Mouse (Mus musculus) intestine, embryonic 16.5 days (tissue): Measurements from ENCODE around the gene Phf1. TPM values are rescaled to one million over a fixed set of nuclear protein-coding genes. Genes with fewer than 3 reads are reported as not detected.
A peak's percentile ranks its signal among the peaks of the same experiment; 100 is the strongest.

ENCODE experiments used
- ATAC-seq: fragments of 200-750 bp; cut with Nextera tagmentation; 2 replicates; pipeline ENCODE4 v1.8.0; 2017; ENCODE audit warnings: moderate TSS enrichment, moderate library complexity
- H3K27ac ChIP-seq: fragments of 300-500 bp; sonication (generic); 2 replicates; pipeline ENCODE4 v1.5.1; 2014; ENCODE audit warnings: mild to moderate bottlenecking, low read length
- H3K27me3 ChIP-seq: fragments of 300-500 bp; sonication (generic); replicated peaks from 2 replicates; pipeline ENCODE4 v1.6.1; 2014; ENCODE audit warnings: low read length, control low read depth, mixed read lengths; ENCODE audit not compliant: control insufficient read depth, insufficient read depth
- H3K36me3 ChIP-seq: fragments of 300-500 bp; sonication (generic); 2 replicates; pipeline ENCODE4 v1.6.1; 2014; ENCODE audit warnings: low read length, control low read depth; ENCODE audit not compliant: control insufficient read depth, insufficient read depth
- H3K4me1 ChIP-seq: fragments of 300-500 bp; sonication (generic); 2 replicates; pipeline ENCODE4 v1.6.1; 2014; ENCODE audit warnings: low read length, control low read depth, mixed read lengths; ENCODE audit not compliant: control insufficient read depth, insufficient read depth
- H3K4me2 ChIP-seq: fragments of 300-500 bp; sonication (generic); 2 replicates; pipeline ENCODE4 v1.6.1; 2014; ENCODE audit warnings: low read depth, low read length, control low read depth
- H3K4me3 ChIP-seq: fragments of 300-500 bp; sonication (generic); 2 replicates; pipeline ENCODE4 v1.5.1; 2014; ENCODE audit warnings: mild to moderate bottlenecking, low read length
- H3K9ac ChIP-seq: fragments of 300-500 bp; sonication (generic); 2 replicates; pipeline ENCODE4 v1.6.1; 2014; ENCODE audit warnings: low read depth, low read length
- H3K9me3 ChIP-seq: fragments of 300-500 bp; sonication (generic); 2 replicates; pipeline ENCODE4 v1.6.1; 2016; ENCODE audit warnings: low read length, control low read depth; ENCODE audit not compliant: control insufficient read depth
- WGBS: fragments of 180-500 bp; shearing (Covaris S2); extraction: QIAGEN DNeasy Blood & Tissue Kit; methylation state at CpG from one replicate; pipeline ENCODE4 v1.1.7; 2014; 5-methylcytosine and 5-hydroxymethylcytosine counted together
- polyA plus RNA-seq: library from polyadenylated mRNA; unstranded; fragments of >200 nt; fragmentation: Nextera tagmentation; extraction: Ambion mirVana; gene quantifications from 2 replicates; pipeline ENCODE4 v1.2.1, GENCODE M21; 2015

The Phf1 gene
- 6.8 and 8.0 TPM in 2 replicates for polyA plus RNA-seq

DNA sequence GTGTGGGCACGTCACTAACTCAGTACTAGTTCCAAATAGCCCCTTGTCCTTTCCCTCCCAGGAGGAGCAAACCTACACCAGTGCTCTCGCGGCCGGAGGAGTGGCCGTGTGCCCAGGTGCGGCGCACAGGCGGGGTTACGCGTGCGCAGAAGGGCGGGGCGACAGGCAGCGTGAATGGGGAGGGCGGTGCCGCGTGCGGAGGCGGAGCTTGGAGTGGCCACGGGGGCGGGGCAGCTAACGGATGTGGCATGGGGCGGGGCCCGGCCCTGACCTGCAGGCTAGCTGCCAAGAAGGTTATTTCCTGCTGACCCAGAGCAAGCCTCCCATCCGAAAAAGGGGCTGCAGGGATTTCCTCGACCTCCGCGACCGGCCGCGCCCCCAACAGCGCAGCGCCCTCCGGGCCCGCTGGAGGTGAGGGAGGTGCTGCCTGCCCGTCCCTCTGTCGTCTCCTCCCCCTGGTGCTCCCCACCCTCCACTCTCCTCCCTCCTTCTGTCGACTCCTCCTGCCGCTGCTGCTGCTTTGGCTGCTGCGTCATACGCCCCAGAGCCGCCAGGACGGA, at the start of gene Phf1:
TSS of gene Phf1 (plus strand) at position 214 of the 560 bp plus-strand sequence.
- Histone ChIP-seq H3K9ac (peak within 1 kb of the TSS; percentile 77), H3K9me3 (no peaks in the 10 kb centered on the region), H3K27me3 (no peaks in the 10 kb centered on the region), H3K4me2 (peak within 1 kb of the TSS; percentile 87), H3K27ac (peak within 1 kb of the TSS; percentile 80), H3K4me3 (peak within 1 kb of the TSS; percentile 76), H3K4me1 (peaks cover 19% of the 10 kb centered on the region), H3K36me3 (peaks cover 15% of the 10 kb centered on the region; the same call in 1 of the 2 replicates)
- peak; percentile 92 for ATAC-seq
- WGBS: under 1% methylated on average over 43 of the region's 43 CpGs

- Histone ChIP-seq H3K27ac (no peak overlapping the region), H3K4me2 (no peak overlapping the region), H3K36me3 (no peaks in the 10 kb centered on the region), H3K9ac (no peak overlapping the region), H3K4me3 (no peak overlapping the region), H3K27me3 (no peaks in the 10 kb centered on the region), H3K4me1 (peaks cover 14% of the 10 kb centered on the region), H3K9me3 (no peaks in the 10 kb centered on the region)
- WGBS: 75% methylated on average over 6 of the region's 6 CpGs
- no peak for ATAC-seq
Measured at GRCm38 (mm10) chr17:26883585-26883984, 49.3 kb upstream of the Phf1 start.

- H3K9ac ChIP-seq: peak overlapping the region; percentile 60
Measured at GRCm38 (mm10) chr17:26884995-26885926, 47.6 kb upstream of the Phf1 start.

DNA sequence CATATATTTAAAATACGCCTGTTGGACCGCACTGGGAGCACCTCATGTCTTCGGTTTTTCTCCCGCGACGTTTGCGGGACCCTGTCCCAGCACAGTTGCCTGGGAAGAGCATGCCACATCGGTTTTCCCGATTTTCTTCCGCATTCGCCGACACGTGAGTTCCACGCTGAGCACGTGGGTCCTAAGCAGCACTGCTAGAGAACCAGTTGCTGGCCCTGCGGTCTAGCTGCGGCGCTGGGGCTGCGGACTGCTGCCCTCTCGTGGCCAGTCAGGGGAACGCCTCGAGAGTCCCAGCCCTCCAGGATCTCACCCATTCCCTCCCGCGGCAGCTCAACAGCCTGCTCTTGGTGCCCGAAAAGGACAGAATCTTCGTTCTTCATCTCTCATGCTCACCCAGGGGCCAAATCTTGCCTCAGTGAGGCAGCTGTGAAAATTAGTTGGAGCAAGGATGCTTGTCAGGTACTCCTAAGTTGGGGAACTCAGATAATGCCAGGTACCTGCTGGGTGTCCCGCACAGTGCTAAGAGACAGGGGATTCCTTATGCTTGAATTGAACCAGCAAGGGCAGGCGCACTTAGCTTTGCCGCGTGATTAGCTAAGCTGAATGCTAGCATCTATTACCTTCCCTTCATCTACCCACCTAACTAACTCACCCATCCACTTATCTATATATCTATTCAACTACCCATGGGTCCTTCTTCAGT, 46.7 kb upstream of the Phf1 start:
- peak; percentile 87 for ATAC-seq
- Histone ChIP-seq H3K4me3 (peak overlapping the region; percentile 55), H3K4me1 (peaks cover 14% of the 10 kb centered on the region), H3K27ac (no peak overlapping the region), H3K36me3 (no peaks in the 10 kb centered on the region), H3K9ac (peak overlapping the region; percentile 60; the same call in 1 of the 2 replicates), H3K9me3 (no peaks in the 10 kb centered on the region), H3K27me3 (no peaks in the 10 kb centered on the region), H3K4me2 (peak overlapping the region; percentile 64)
- 7% methylated on average over 30 of the region's 30 CpGs for WGBS

More at GRCm38 (mm10) chr17:26884995-26885926, 47.6 kb upstream of the Phf1 start:
- Histone ChIP-seq H3K27me3 (no peaks in the 10 kb centered on the region), H3K4me1 (peaks cover 14% of the 10 kb centered on the region), H3K36me3 (no peaks in the 10 kb centered on the region), H3K4me2 (peak overlapping the region; percentile 64), H3K9me3 (no peaks in the 10 kb centered on the region), H3K27ac (peak overlapping the region; percentile 48; the same call in 1 of the 2 replicates), H3K4me3 (peak overlapping the region; percentile 55)
- WGBS: 19% methylated on average over 25 of the region's 25 CpGs
- ATAC-seq: peak; percentile 75

DNA sequence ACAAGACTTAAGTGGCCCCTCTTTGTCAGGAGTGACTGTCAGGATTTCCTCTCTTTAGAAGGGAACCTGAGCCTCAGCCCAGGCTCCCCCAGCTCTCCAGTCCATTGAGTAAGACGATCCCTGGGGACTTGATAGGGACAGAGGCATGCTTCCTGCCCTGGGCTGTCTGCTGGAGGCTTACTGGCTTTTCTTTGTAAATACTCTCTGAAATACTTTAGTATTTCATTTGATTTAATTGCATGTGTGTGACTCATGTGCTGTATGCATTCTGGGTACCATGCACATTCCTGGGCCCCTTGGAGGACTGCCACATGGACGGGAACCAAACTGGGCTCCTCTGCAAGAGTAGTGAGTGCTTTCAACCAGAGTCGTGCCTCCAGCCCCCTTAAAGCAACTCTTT, 44.9 kb upstream of the Phf1 start:
- Histone ChIP-seq H3K4me1 (peaks cover 14% of the 10 kb centered on the region), H3K4me3 (no peak overlapping the region), H3K27ac (no peak overlapping the region), H3K4me2 (no peak overlapping the region), H3K27me3 (no peaks in the 10 kb centered on the region), H3K9me3 (no peaks in the 10 kb centered on the region), H3K9ac (no peak overlapping the region), H3K36me3 (no peaks in the 10 kb centered on the region)
- WGBS: 27% methylated on average over 3 of the region's 3 CpGs
- no peak for ATAC-seq

GRCm38 (mm10) chr17:26892635-26893375, 40.0 kb upstream of the Phf1 start:
- Histone ChIP-seq H3K27me3 (no peaks in the 10 kb centered on the region), H3K4me3 (no peak overlapping the region; the same call in 1 of the 2 replicates), H3K4me2 (peak overlapping the region; percentile 33), H3K27ac (no peak overlapping the region), H3K9ac (no peak overlapping the region), H3K4me1 (no peaks in the 10 kb centered on the region; the same call in 1 of the 2 replicates), H3K36me3 (no peaks in the 10 kb centered on the region), H3K9me3 (no peaks in the 10 kb centered on the region)
- no peak for ATAC-seq
- WGBS: 45% methylated on average over 16 of the region's 16 CpGs

GRCm38 (mm10) chr17:26893492-26893891, 39.4 kb upstream of the Phf1 start:
- H3K4me2 ChIP-seq: no peak overlapping the region
- H3K9ac ChIP-seq: no peak overlapping the region
- WGBS: 60% methylated on average over 6 of the region's 6 CpGs

GRCm38 (mm10) chr17:26894342-26894741, 38.5 kb upstream of the Phf1 start:
- H3K27ac ChIP-seq: no peak overlapping the region
- WGBS: 78% methylated on average over 6 of the region's 6 CpGs
- H3K9ac ChIP-seq: no peak overlapping the region
- H3K4me1 ChIP-seq: no peaks in the 10 kb centered on the region; the same call in 1 of the 2 replicates
- no peak for ATAC-seq
- H3K4me3 ChIP-seq: no peak overlapping the region
- no peak overlapping the region for H3K4me2 ChIP-seq
- no peaks in the 10 kb centered on the region for H3K36me3 ChIP-seq
- no peaks in the 10 kb centered on the region for H3K9me3 ChIP-seq
- H3K27me3 ChIP-seq: no peaks in the 10 kb centered on the region

More at GRCm38 (mm10) chr17:26893492-26893891, 39.4 kb upstream of the Phf1 start:
- no peak overlapping the region for H3K4me3 ChIP-seq
- no peaks in the 10 kb centered on the region for H3K9me3 ChIP-seq
- no peak for ATAC-seq
- H3K27ac ChIP-seq: no peak overlapping the region
- H3K4me1 ChIP-seq: no peaks in the 10 kb centered on the region; the same call in 1 of the 2 replicates
- no peaks in the 10 kb centered on the region for H3K27me3 ChIP-seq
- H3K36me3 ChIP-seq: no peaks in the 10 kb centered on the region
